Mouse (Mus musculus) lung, postnatal 0 days (tissue): ENCODE results near the gene Cited2.

Experiments
- CTCF ChIP-seq: IDR thresholded peaks from 2 replicates; pipeline ENCODE4 v1.5.1; 2016; ENCODE audit warnings: antibody characterized with exemption, mild to moderate bottlenecking
- EP300 ChIP-seq: IDR thresholded peaks from 2 replicates; pipeline ENCODE4 v1.6.1; 2016; ENCODE audit warnings: antibody characterized with exemption, mild to moderate bottlenecking, control low read depth

GRCm38 (mm10) chr10:17726373-17726720, 3.3 kb downstream of the Cited2 start:
- TF ChIP-seq CTCF: peak; percentile 10; the same call in 1 of the 2 replicates
- TF ChIP-seq EP300: no peak
